ENCODE assay signal across 19 mouse cellular contexts in the genomic region with DNA sequence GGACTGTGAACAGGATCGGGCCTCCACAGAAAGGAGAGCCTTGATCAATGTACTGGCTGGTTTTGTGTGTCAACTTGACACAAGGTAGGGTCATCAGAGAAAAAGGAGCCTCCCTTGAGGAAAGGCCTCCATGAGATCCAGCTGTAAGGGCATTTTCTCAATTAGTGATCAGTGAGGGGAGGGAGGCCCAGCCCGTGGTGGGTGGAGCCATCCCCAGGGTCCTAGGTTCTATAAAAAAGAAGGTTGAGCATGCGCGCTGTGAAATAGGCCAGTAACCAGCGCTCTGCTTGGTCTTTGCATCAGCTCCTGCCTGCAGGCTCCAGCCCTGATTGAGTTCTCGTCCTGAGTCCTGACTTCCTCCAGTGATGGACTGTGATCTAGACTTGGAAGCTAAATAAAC. TPM values are rescaled to one million over a fixed set of nuclear protein-coding genes. Genes with fewer than 3 reads are reported as not detected.
DNase-seq lines count a peak whose midpoint lies in the region; ATAC-seq and TF ChIP-seq lines count a peak whose summit lies in the region.
"Had no signal": no experiment of that assay in that cellular context is flagged by ENCODE, and none has a peak within 500 bp of the region (broad histone marks: within the 10 kb centered on the region; RNA-seq: fewer than 3 reads in every experiment).

No protein-coding gene starts in this region.

- no peak overlapping the region for H3K4me2 ChIP-seq in lung, postnatal 0 days (replicated peaks; ENCODE audit: low read depth, low read length)
- H3K4me2 ChIP-seq: heart, embryonic 13.5 days; liver, embryonic 15.5 days; midbrain, embryonic 11.5 days had no signal

- DNase-seq in gastrocnemius, adult 2 months: no peak
- no peak for DNase-seq in gastrocnemius, postnatal 25 days
- no peak for DNase-seq in lung, postnatal 0 days (ENCODE audit: low spot score)
- no peak for DNase-seq in lung, postnatal 4 days
- peak; percentile 14 for DNase-seq in naive thymus-derived CD4-positive, alpha-beta T cell, adult 2 months (ENCODE audit: low read depth)
- no peak for DNase-seq in spleen, adult 12 weeks (ENCODE audit: low spot score)
- DNase-seq in gastrocnemius, postnatal 14 days: no peak
- DNase-seq: cerebellum, adult 2 months; gastrocnemius, postnatal 10 days; kidney, postnatal 36 days; lung, postnatal 14 days; right cerebral cortex, adult 18-20 months had no signal

- no peak for TF ChIP-seq CTCF in gastrocnemius, adult 2 months (IDR thresholded peaks at IDR 0.05)
- no peak for TF ChIP-seq CTCF in lung, postnatal 0 days (IDR thresholded peaks at IDR 0.05)

- intact Hi-C loops in gastrocnemius, adult 2 months (cut with DNase I): no loop called here
- intact Hi-C loops in gastrocnemius, postnatal 14 days (cut with DNase I; ENCODE audit: low total_unique reads): loop anchor here (5.0 kb wide), 2 partner anchors 67 to 82 kb away; no protein-coding TSS in a partner anchor

- no peaks in the 10 kb centered on the region for H3K27me3 ChIP-seq in lung, postnatal 0 days (replicated peaks; ENCODE audit: insufficient read depth, low read length)
- H3K27me3 ChIP-seq: heart, embryonic 13.5 days; liver, embryonic 15.5 days; Patski had no signal

- H3K27ac ChIP-seq in gastrocnemius, adult 2 months: peak overlapping the region; percentile 65
- H3K27ac ChIP-seq in lung, postnatal 0 days (ENCODE audit: low read length): peak overlapping the region; percentile 81; the same call in 1 of the 2 replicates
- peak overlapping the region; percentile 91 for H3K27ac ChIP-seq in brown adipose tissue, adult 24 weeks (replicated peaks; ENCODE audit: low read depth, low read length)
- H3K27ac ChIP-seq: heart, embryonic 13.5 days; liver, embryonic 15.5 days; stomach, postnatal 0 days had no signal

- peaks cover 6% of the 10 kb centered on the region; the same call in 1 of the 2 replicates for H3K4me1 ChIP-seq in lung, postnatal 0 days (ENCODE audit: insufficient read depth, low read depth, low read length)
- peaks cover 23% of the 10 kb centered on the region for H3K4me1 ChIP-seq in brown adipose tissue, adult 24 weeks (ENCODE audit: control insufficient read depth, insufficient read depth, insufficient read length, low read length)

- TF ChIP-seq EP300 in lung, postnatal 0 days (IDR thresholded peaks at IDR 0.05): no peak

- 74% methylated on average over 6 of the region's 6 CpGs for WGBS in lung, postnatal 0 days

- H3K36me3 ChIP-seq in lung, postnatal 0 days (ENCODE audit: insufficient read depth, low read length): no peaks in the 10 kb centered on the region
- H3K36me3 ChIP-seq: heart, embryonic 13.5 days; liver, embryonic 15.5 days had no signal

- no peaks in the 10 kb centered on the region for H3K9me3 ChIP-seq in lung, postnatal 0 days (ENCODE audit: low read length)
- H3K9me3 ChIP-seq: heart, embryonic 13.5 days; liver, embryonic 15.5 days had no signal

- ATAC-seq in lung, postnatal 0 days: no peak
- ATAC-seq: intestine, embryonic 16.5 days; Patski had no signal

- H3K4me3 ChIP-seq in gastrocnemius, adult 2 months: no peak overlapping the region
- H3K4me3 ChIP-seq in lung, postnatal 0 days (ENCODE audit: low read depth, low read length): no peak overlapping the region
- no peak overlapping the region for H3K4me3 ChIP-seq in brown adipose tissue, adult 24 weeks (ENCODE audit: insufficient read depth, low read depth, low read length)
- H3K4me3 ChIP-seq: heart, embryonic 13.5 days; liver, embryonic 15.5 days had no signal

- no peak overlapping the region for H3K9ac ChIP-seq in lung, postnatal 0 days (replicated peaks; ENCODE audit: low read depth)
- H3K9ac ChIP-seq: liver, embryonic 15.5 days had no signal

RNA-seq across cellular contexts. Expression of a gene that starts 10.7 kb away (rescaled TPM):
- under 1 TPM; 0.10 to 0.11 TPM for total RNA-seq in gastrocnemius, adult 2 months (2021)
- total RNA-seq in gastrocnemius, postnatal 25 days (2021): under 1 TPM; 0.08 to 0.10 TPM
- polyA plus RNA-seq in lung, postnatal 0 days (2015; fragmentation: Nextera tagmentation; extraction: Ambion mirVana): 1.9 and 2.2 TPM in 2 replicates
- 0.55 and 0.58 TPM in 2 replicates for polyA plus RNA-seq in brown adipose tissue, adult 24 weeks (2012; ENCODE audit: insufficient read depth, insufficient read length, missing spikeins)
- total RNA-seq in gastrocnemius, postnatal 14 days (2021): under 1 TPM; 0.47 to 0.60 TPM

RNA-seq across cellular contexts. Expression of a gene that starts 10.9 kb away (rescaled TPM):
- 10 to 100 TPM; 36.7 to 44.8 TPM for total RNA-seq in gastrocnemius, adult 2 months (2021)
- total RNA-seq in gastrocnemius, postnatal 25 days (2021): 10 to 100 TPM; 25.7 to 36.4 TPM
- polyA plus RNA-seq in lung, postnatal 0 days (2015; fragmentation: Nextera tagmentation; extraction: Ambion mirVana): 139 and 145 TPM in 2 replicates
- 86.4 and 125 TPM in 2 replicates for polyA plus RNA-seq in brown adipose tissue, adult 24 weeks (2012; ENCODE audit: insufficient read depth, insufficient read length, missing spikeins)
- total RNA-seq in gastrocnemius, postnatal 14 days (2021): 10 to 100 TPM; 44.3 to 59.3 TPM

RNA-seq across cellular contexts. Expression of a gene that starts 29.0 kb away (rescaled TPM):
- 10 to 100 TPM; 27.2 to 30.6 TPM for total RNA-seq in gastrocnemius, adult 2 months (2021)
- total RNA-seq in gastrocnemius, postnatal 25 days (2021): 10 to 100 TPM; 22.6 to 25.2 TPM
- 153 and 160 TPM in 2 replicates for polyA plus RNA-seq in lung, postnatal 0 days (2015; fragmentation: Nextera tagmentation; extraction: Ambion mirVana)
- 58.3 and 62.6 TPM in 2 replicates for polyA plus RNA-seq in brown adipose tissue, adult 24 weeks (2012; ENCODE audit: insufficient read depth, insufficient read length, missing spikeins)
- total RNA-seq in gastrocnemius, postnatal 14 days (2021): 10 to 100 TPM; 30.9 to 33.0 TPM

RNA-seq across cellular contexts. Expression of a gene that starts 36.0 kb away (rescaled TPM):
- 10 to 100 TPM; 17.0 to 23.0 TPM for total RNA-seq in gastrocnemius, adult 2 months (2021)
- total RNA-seq in gastrocnemius, postnatal 25 days (2021): 10 to 100 TPM; 18.9 to 21.7 TPM
- 107 and 131 TPM in 2 replicates for polyA plus RNA-seq in lung, postnatal 0 days (2015; fragmentation: Nextera tagmentation; extraction: Ambion mirVana)
- 106 and 110 TPM in 2 replicates for polyA plus RNA-seq in brown adipose tissue, adult 24 weeks (2012; ENCODE audit: insufficient read depth, insufficient read length, missing spikeins)
- total RNA-seq in gastrocnemius, postnatal 14 days (2021): 10 to 100 TPM; 20.6 to 27.8 TPM
